Comparison of ENCODE assay signal across 11 mouse cellular contexts in genomic region chr5:37817658-37818532, GRCm38 (mm10). TPM values are rescaled to one million over a fixed set of nuclear protein-coding genes. Genes with fewer than 3 reads are reported as not detected.
DNase-seq lines count a peak whose midpoint lies in the region; ATAC-seq and TF ChIP-seq lines count a peak whose summit lies in the region.
"Had no signal": no experiment of that assay in that cellular context is flagged by ENCODE, and none has a peak within 500 bp of the region (broad histone marks: within the 10 kb centered on the region; RNA-seq: fewer than 3 reads in every experiment).

No protein-coding gene starts in this region.

- 0 out of 2 replicates have a peak overlapping the region, but pooled peaks have one; percentile 4 for H3K4me3 ChIP-seq in intestine, embryonic 16.5 days (ENCODE audit: low read length)
- H3K4me3 ChIP-seq in intestine, postnatal 0 days (ENCODE audit: low read depth, low read length): no peak overlapping the region
- H3K4me3 ChIP-seq in embryonic facial prominence, embryonic 12.5 days: peak overlapping the region; percentile 33
- no peak overlapping the region for H3K4me3 ChIP-seq in limb, embryonic 11.5 days (ENCODE audit: low read depth, low read length)
- H3K4me3 ChIP-seq: layer of hippocampus, adult 2 months had no signal

- peaks cover 3% of the 10 kb centered on the region; the same call in 1 of the 2 replicates for H3K4me1 ChIP-seq in intestine, embryonic 16.5 days (ENCODE audit: control insufficient read depth, insufficient read depth, low read length)
- H3K4me1 ChIP-seq in intestine, postnatal 0 days (replicated peaks; ENCODE audit: control insufficient read depth, insufficient read depth, low read length): no peaks in the 10 kb centered on the region
- H3K4me1 ChIP-seq in embryonic facial prominence, embryonic 12.5 days: peaks cover 22% of the 10 kb centered on the region
- peaks cover 18% of the 10 kb centered on the region for H3K4me1 ChIP-seq in limb, embryonic 11.5 days (ENCODE audit: control insufficient read depth, insufficient read depth, low read length)

- no peak for TF ChIP-seq CTCF in intestine, postnatal 0 days (IDR thresholded peaks at IDR 0.05; ENCODE audit: low read depth)
- TF ChIP-seq CTCF in brain, embryonic 14.5 days (IDR thresholded peaks at IDR 0.05; ENCODE audit: borderline replicate concordance, extremely low read depth, insufficient read depth, insufficient read length): no peak

- no peak overlapping the region for H3K27ac ChIP-seq in intestine, embryonic 16.5 days (ENCODE audit: low read length)
- no peak overlapping the region for H3K27ac ChIP-seq in intestine, postnatal 0 days (ENCODE audit: low read depth, low read length)
- peak overlapping the region; percentile 85 for H3K27ac ChIP-seq in embryonic facial prominence, embryonic 12.5 days
- no peak overlapping the region for H3K27ac ChIP-seq in limb, embryonic 11.5 days (replicated peaks; ENCODE audit: low read depth, low read length)
- H3K27ac ChIP-seq: layer of hippocampus, adult 2 months had no signal

- no peak overlapping the region for H3K4me2 ChIP-seq in intestine, embryonic 16.5 days (ENCODE audit: low read depth, low read length)
- H3K4me2 ChIP-seq in intestine, postnatal 0 days (replicated peaks; ENCODE audit: low read depth): no peak overlapping the region
- H3K4me2 ChIP-seq in embryonic facial prominence, embryonic 12.5 days (replicated peaks): peak overlapping the region; percentile 71
- peak overlapping the region; percentile 46 for H3K4me2 ChIP-seq in limb, embryonic 11.5 days (ENCODE audit: low read depth, severe bottlenecking)

- no peaks in the 10 kb centered on the region for H3K36me3 ChIP-seq in intestine, embryonic 16.5 days (ENCODE audit: control insufficient read depth, insufficient read depth, low read length)
- H3K36me3 ChIP-seq in intestine, postnatal 0 days (ENCODE audit: control insufficient read depth, insufficient read depth): no peaks in the 10 kb centered on the region
- peaks cover 7% of the 10 kb centered on the region; the same call in 1 of the 2 replicates for H3K36me3 ChIP-seq in embryonic facial prominence, embryonic 12.5 days
- H3K36me3 ChIP-seq in limb, embryonic 11.5 days (ENCODE audit: control insufficient read depth, insufficient read depth, low read length): no peaks in the 10 kb centered on the region

- H3K9me3 ChIP-seq in intestine, embryonic 16.5 days (ENCODE audit: control insufficient read depth, low read length): no peaks in the 10 kb centered on the region
- H3K9me3 ChIP-seq in intestine, postnatal 0 days (ENCODE audit: control insufficient read depth): no peaks in the 10 kb centered on the region
- H3K9me3 ChIP-seq in embryonic facial prominence, embryonic 12.5 days: no peaks in the 10 kb centered on the region
- no peaks in the 10 kb centered on the region for H3K9me3 ChIP-seq in limb, embryonic 11.5 days (ENCODE audit: control insufficient read depth, low read length)

- no peak overlapping the region for H3K9ac ChIP-seq in intestine, embryonic 16.5 days (ENCODE audit: low read depth, low read length)
- H3K9ac ChIP-seq in intestine, postnatal 0 days (ENCODE audit: low read depth, low read length): no peak overlapping the region
- H3K9ac ChIP-seq in embryonic facial prominence, embryonic 12.5 days: peak overlapping the region; percentile 41
- peak overlapping the region; percentile 39 for H3K9ac ChIP-seq in limb, embryonic 11.5 days (ENCODE audit: low read length)

- peaks cover 83% of the 10 kb centered on the region for H3K27me3 ChIP-seq in intestine, embryonic 16.5 days (replicated peaks; ENCODE audit: control insufficient read depth, insufficient read depth, low read length)
- peaks cover 82% of the 10 kb centered on the region for H3K27me3 ChIP-seq in intestine, postnatal 0 days (replicated peaks; ENCODE audit: control insufficient read depth, insufficient read depth, low read length)
- peaks cover 71% of the 10 kb centered on the region for H3K27me3 ChIP-seq in embryonic facial prominence, embryonic 12.5 days
- peaks cover 46% of the 10 kb centered on the region for H3K27me3 ChIP-seq in limb, embryonic 11.5 days (ENCODE audit: control insufficient read depth, insufficient read depth, low read length)

- no peak for ATAC-seq in intestine, embryonic 16.5 days
- no peak for ATAC-seq in intestine, postnatal 0 days
- no peak for ATAC-seq in embryonic facial prominence, embryonic 12.5 days (ENCODE audit: insufficient number of reproducible peaks, insufficient read depth, low FRiP score, low TSS enrichment)
- ATAC-seq in limb, embryonic 11.5 days (ENCODE audit: insufficient number of reproducible peaks, low FRiP score, low TSS enrichment, low read depth): no peak
- no peak for ATAC-seq in erythroid progenitor cell, adult 5-6 weeks (replicated peaks; ENCODE audit: low FRiP score, poor library complexity, severe bottlenecking)
- ATAC-seq: activated CD4-positive, CD25-positive, alpha-beta regulatory T cell, adult 4 months had no signal

- TF ChIP-seq POLR2A in brain, embryonic 14.5 days (IDR thresholded peaks at IDR 0.05; ENCODE audit: borderline replicate concordance, extremely low read depth, insufficient read depth, insufficient read length, poor library complexity, severe bottlenecking): no peak

- WGBS in intestine, embryonic 16.5 days: 3% methylated on average over 34 of the region's 34 CpGs
- WGBS in intestine, postnatal 0 days: 4% methylated on average over 34 of the region's 34 CpGs
- 3% methylated on average over 34 of the region's 34 CpGs for WGBS in embryonic facial prominence, embryonic 12.5 days
- WGBS in limb, embryonic 11.5 days: 3% methylated on average over 34 of the region's 34 CpGs

- DNase-seq in brain, embryonic 14.5 days (ENCODE audit: low read depth): peak; percentile 33
- peak; percentile 68 for DNase-seq in limb, embryonic 11.5 days (ENCODE audit: low spot score)
- no peak for DNase-seq in layer of hippocampus, postnatal 36 days
- no peak for DNase-seq in thymus, postnatal 4 days

RNA-seq across cellular contexts. Expression of gene Msx1, which starts 6.5 kb away (rescaled TPM):
- 2.1 and 2.4 TPM in 2 replicates for polyA plus RNA-seq in intestine, embryonic 16.5 days (2015; fragmentation: Nextera tagmentation; extraction: Ambion mirVana)
- 0.89 and 1.3 TPM in 2 replicates for polyA plus RNA-seq in intestine, postnatal 0 days (2015; fragmentation: Nextera tagmentation; extraction: Ambion mirVana)
- polyA plus RNA-seq in brain, embryonic 14.5 days (2012; rRNA removed): 12.4 and 17.0 TPM in 2 replicates
- polyA plus RNA-seq in embryonic facial prominence, embryonic 12.5 days (2016; fragmentation: Nextera tagmentation; extraction: Ambion mirVana): 394 and 406 TPM in 2 replicates
- 218 and 235 TPM in 2 replicates for polyA plus RNA-seq in limb, embryonic 11.5 days (2014; fragmentation: Nextera tagmentation; extraction: Ambion mirVana)
- total RNA-seq in layer of hippocampus, postnatal 36 days (2021): 1 to 10 TPM; 4.7 to 5.8 TPM
- total RNA-seq in erythroid progenitor cell, adult 5-6 weeks (2015; ENCODE audit: low replicate concordance): not detected in 2 replicates
- total RNA-seq in erythroid progenitor cell, adult 5-6 weeks (2017; ENCODE audit: low replicate concordance): not detected in 2 replicates
- total RNA-seq: common myeloid progenitor, adult 5-6 weeks had no signal

Comparison
In these comparisons a context has a peak if more than half of its experiments do, and no peak if none do; other contexts are left out.
1. H3K4me3 ChIP-seq: peak in intestine, embryonic 16.5 days (single experiment) and embryonic facial prominence, embryonic 12.5 days (single experiment); none in intestine, postnatal 0 days (single experiment) and limb, embryonic 11.5 days (single experiment).
2. H3K4me2 ChIP-seq: peak in embryonic facial prominence, embryonic 12.5 days (single experiment) and limb, embryonic 11.5 days (single experiment); none in intestine, embryonic 16.5 days (single experiment) and intestine, postnatal 0 days (single experiment).
3. H3K9ac ChIP-seq: peak in embryonic facial prominence, embryonic 12.5 days (single experiment) and limb, embryonic 11.5 days (single experiment); none in intestine, embryonic 16.5 days (single experiment) and intestine, postnatal 0 days (single experiment).
4. DNase-seq: peak in brain, embryonic 14.5 days (single experiment) and limb, embryonic 11.5 days (single experiment); none in layer of hippocampus, postnatal 36 days (0 of 2) and thymus, postnatal 4 days (single experiment).
5. RNA of gene Msx1, which starts 6.5 kb away (polyA plus RNA-seq): 394 to 406 TPM in embryonic facial prominence, embryonic 12.5 days and 218 to 235 TPM in limb, embryonic 11.5 days; 12.4 to 17.0 TPM in brain, embryonic 14.5 days, 2.1 to 2.4 TPM in intestine, embryonic 16.5 days and 0.89 to 1.3 TPM in intestine, postnatal 0 days; every median in the first group is over 10 times any median in the second.